Mouse (Mus musculus) liver, embryonic 15.5 days (tissue): ENCODE measurements around the gene Tcp1. TPM values are rescaled to one million over a fixed set of nuclear protein-coding genes. Genes with fewer than 3 reads are reported as not detected.
"Not testable (repeated sequence)": the region's sequence is repeated elsewhere in the genome, so short reads cannot be mapped to it uniquely, and the experiment has no call there.

Experiments used
- ATAC-seq: fragments of 200-750 bp; cut with Nextera tagmentation; 2 replicates; pipeline ENCODE4 v1.8.0; 2017; ENCODE audit warnings: moderate number of reproducible peaks, mild to moderate bottlenecking, moderate library complexity; ENCODE audit not compliant: insufficient read depth
- H3K27ac ChIP-seq: fragments of 300-500 bp; sonication (generic); replicated peaks from 2 replicates; pipeline ENCODE4 v1.5.1; 2015; ENCODE audit warnings: mild to moderate bottlenecking, inconsistent platforms
- H3K27me3 ChIP-seq: fragments of 300-500 bp; sonication (generic); 2 replicates; pipeline ENCODE4 v1.6.1; 2015; ENCODE audit warnings: mild to moderate bottlenecking, inconsistent platforms
- H3K36me3 ChIP-seq: fragments of 300-500 bp; sonication (generic); replicated peaks from 2 replicates; pipeline ENCODE4 v1.6.1; 2015; ENCODE audit warnings: moderate library complexity, mild to moderate bottlenecking, inconsistent platforms
- H3K4me1 ChIP-seq: fragments of 300-500 bp; sonication (generic); replicated peaks from 2 replicates; pipeline ENCODE4 v1.6.1; 2015; ENCODE audit warnings: inconsistent platforms
- H3K4me2 ChIP-seq: fragments of 300-500 bp; sonication (generic); 2 replicates; pipeline ENCODE4 v1.6.1; 2015; ENCODE audit warnings: moderate library complexity, mild to moderate bottlenecking, inconsistent platforms
- H3K4me3 ChIP-seq: fragments of 300-500 bp; sonication (generic); replicated peaks from 2 replicates; pipeline ENCODE4 v1.5.1; 2015; ENCODE audit warnings: mild to moderate bottlenecking, inconsistent platforms
- H3K9ac ChIP-seq: fragments of 300-500 bp; sonication (generic); 2 replicates; pipeline ENCODE4 v1.6.1; 2015; ENCODE audit warnings: moderate library complexity, mild to moderate bottlenecking, inconsistent platforms
- H3K9me3 ChIP-seq: fragments of 300-500 bp; sonication (generic); replicated peaks from 2 replicates; pipeline ENCODE4 v1.6.1; 2016; ENCODE audit warnings: inconsistent platforms
- WGBS: fragments of 180-500 bp; shearing (Covaris S2); methylation state at CpG from one replicate; pipeline ENCODE4 v1.1.7; 2015; ENCODE audit warnings: mixed read lengths; ENCODE audit not compliant: insufficient replicate concordance; 5-methylcytosine and 5-hydroxymethylcytosine counted together
- polyA plus RNA-seq: library from polyadenylated mRNA; unstranded; fragments of >200 nt; fragmentation: Nextera tagmentation; extraction: Ambion mirVana; gene quantifications from 2 replicates; pipeline ENCODE4 v1.2.1, GENCODE M21; 2015

The Tcp1 gene
- polyA plus RNA-seq, 1 experiment from 2014 or later = 211 TPM

GRCm38 (mm10) chr17:12892033-12892432 lies 23.5 kb upstream of the Tcp1 start:
- H3K9me3 ChIP-seq = no peaks in the 10 kb centered on the region
- H3K36me3 ChIP-seq = no peaks in the 10 kb centered on the region; the same call in none of the 2 replicates
- no peak overlapping the region for H3K9ac ChIP-seq
- H3K27ac ChIP-seq = no peak overlapping the region
- ATAC-seq = no peak
- 75% methylated on average over 9 of the region's 9 CpGs for WGBS
- H3K27me3 ChIP-seq = no peaks in the 10 kb centered on the region
- no peak overlapping the region for H3K4me2 ChIP-seq
- no peak overlapping the region for H3K4me3 ChIP-seq
- no peaks in the 10 kb centered on the region for H3K4me1 ChIP-seq

- no peak overlapping the region for H3K4me3 ChIP-seq
- no peak for ATAC-seq
- peaks cover 11% of the 10 kb centered on the region for H3K36me3 ChIP-seq
- no peaks in the 10 kb centered on the region for H3K9me3 ChIP-seq
- H3K4me1 ChIP-seq = no peaks in the 10 kb centered on the region
- no peak overlapping the region for H3K27ac ChIP-seq
- 88% methylated on average over 5 of the region's 5 CpGs for WGBS
- no peak overlapping the region for H3K9ac ChIP-seq
- no peak overlapping the region for H3K4me2 ChIP-seq
- H3K27me3 ChIP-seq = no peaks in the 10 kb centered on the region
These were observed 17.8 kb upstream of the Tcp1 start for GRCm38 (mm10) chr17:12897674-12898073.

GRCm38 (mm10) chr17:12898607-12899006 lies 16.9 kb upstream of the Tcp1 start:
- peaks cover 17% of the 10 kb centered on the region for H3K36me3 ChIP-seq
- not testable (repeated sequence) for ATAC-seq, H3K27ac ChIP-seq

GRCm38 (mm10) chr17:12902291-12902690 lies 13.2 kb upstream of the Tcp1 start:
- H3K9me3 ChIP-seq = no peaks in the 10 kb centered on the region
- WGBS = 89% methylated on average over 6 of the region's 6 CpGs
- no peak overlapping the region for H3K4me2 ChIP-seq
- no peak for ATAC-seq
- H3K4me3 ChIP-seq = no peak overlapping the region
- H3K36me3 ChIP-seq = peaks cover 36% of the 10 kb centered on the region
- no peak overlapping the region for H3K9ac ChIP-seq
- no peak overlapping the region for H3K27ac ChIP-seq
- H3K4me1 ChIP-seq = no peaks in the 10 kb centered on the region
- H3K27me3 ChIP-seq = no peaks in the 10 kb centered on the region

More at GRCm38 (mm10) chr17:12898607-12899006, 16.9 kb upstream of the Tcp1 start:
- H3K27me3 ChIP-seq, H3K4me2 ChIP-seq, H3K4me3 ChIP-seq, H3K4me1 ChIP-seq, H3K9ac ChIP-seq, H3K9me3 ChIP-seq: not testable (repeated sequence)
- WGBS = 56% methylated on average over 2 of the region's 2 CpGs

GRCm38 (mm10) chr17:12903372-12904333 lies 11.8 kb upstream of the Tcp1 start:
- Histone ChIP-seq H3K4me1 (no peaks in the 10 kb centered on the region), H3K36me3 (peaks cover 36% of the 10 kb centered on the region), H3K4me3 (no peak overlapping the region), H3K9ac (no peak overlapping the region), H3K9me3 (no peaks in the 10 kb centered on the region), H3K4me2 (no peak overlapping the region), H3K27me3 (no peaks in the 10 kb centered on the region), H3K27ac (no peak overlapping the region)
- 68% methylated on average over 12 of the region's 12 CpGs for WGBS
- no peak for ATAC-seq

DNA sequence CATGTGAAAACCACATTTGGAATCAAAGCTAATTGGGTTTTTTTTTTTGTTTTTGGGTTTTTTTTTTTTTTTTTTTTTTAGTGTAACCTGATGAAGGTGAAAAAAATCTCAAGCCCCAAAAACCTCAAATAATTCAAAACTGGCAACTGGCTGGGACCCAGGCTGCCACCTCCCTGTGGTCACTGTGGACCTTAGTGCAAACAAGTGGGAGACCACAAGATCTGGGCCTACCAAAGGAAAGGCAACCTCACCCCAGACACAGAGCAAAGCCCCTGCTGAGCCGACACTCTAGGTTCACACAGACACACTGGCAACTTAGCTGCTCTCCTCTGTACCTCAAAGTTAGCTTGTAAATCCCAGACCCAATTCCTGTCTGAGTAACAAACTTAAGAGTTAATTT lies 11.2 kb upstream of the Tcp1 start:
- Histone ChIP-seq H3K36me3 (peaks cover 36% of the 10 kb centered on the region), H3K9ac (no peak overlapping the region), H3K27me3 (no peaks in the 10 kb centered on the region), H3K4me1 (no peaks in the 10 kb centered on the region), H3K4me3 (no peak overlapping the region), H3K9me3 (no peaks in the 10 kb centered on the region), H3K4me2 (no peak overlapping the region), H3K27ac (no peak overlapping the region)
- ATAC-seq = no peak
- 59% methylated on average over 1 of the region's 1 CpGs for WGBS

GRCm38 (mm10) chr17:12905810-12906209 lies 9.7 kb upstream of the Tcp1 start:
- Histone ChIP-seq H3K9me3 (no peaks in the 10 kb centered on the region), H3K27me3 (no peaks in the 10 kb centered on the region), H3K36me3 (peaks cover 36% of the 10 kb centered on the region), H3K4me3 (no peak overlapping the region), H3K9ac (no peak overlapping the region), H3K4me2 (no peak overlapping the region), H3K4me1 (no peaks in the 10 kb centered on the region), H3K27ac (no peak overlapping the region)
- ATAC-seq = no peak
- WGBS = 84% methylated on average over 4 of the region's 4 CpGs

GRCm38 (mm10) chr17:12906436-12906835 lies 9.1 kb upstream of the Tcp1 start:
- H3K27ac ChIP-seq = no peak overlapping the region
- no peaks in the 10 kb centered on the region for H3K4me1 ChIP-seq
- 80% methylated on average over 9 of the region's 9 CpGs for WGBS
- no peak overlapping the region for H3K4me3 ChIP-seq
- ATAC-seq = no peak
- H3K27me3 ChIP-seq = no peaks in the 10 kb centered on the region
- H3K9ac ChIP-seq = no peak overlapping the region
- peaks cover 42% of the 10 kb centered on the region for H3K36me3 ChIP-seq
- H3K9me3 ChIP-seq = no peaks in the 10 kb centered on the region
- no peak overlapping the region for H3K4me2 ChIP-seq

DNA sequence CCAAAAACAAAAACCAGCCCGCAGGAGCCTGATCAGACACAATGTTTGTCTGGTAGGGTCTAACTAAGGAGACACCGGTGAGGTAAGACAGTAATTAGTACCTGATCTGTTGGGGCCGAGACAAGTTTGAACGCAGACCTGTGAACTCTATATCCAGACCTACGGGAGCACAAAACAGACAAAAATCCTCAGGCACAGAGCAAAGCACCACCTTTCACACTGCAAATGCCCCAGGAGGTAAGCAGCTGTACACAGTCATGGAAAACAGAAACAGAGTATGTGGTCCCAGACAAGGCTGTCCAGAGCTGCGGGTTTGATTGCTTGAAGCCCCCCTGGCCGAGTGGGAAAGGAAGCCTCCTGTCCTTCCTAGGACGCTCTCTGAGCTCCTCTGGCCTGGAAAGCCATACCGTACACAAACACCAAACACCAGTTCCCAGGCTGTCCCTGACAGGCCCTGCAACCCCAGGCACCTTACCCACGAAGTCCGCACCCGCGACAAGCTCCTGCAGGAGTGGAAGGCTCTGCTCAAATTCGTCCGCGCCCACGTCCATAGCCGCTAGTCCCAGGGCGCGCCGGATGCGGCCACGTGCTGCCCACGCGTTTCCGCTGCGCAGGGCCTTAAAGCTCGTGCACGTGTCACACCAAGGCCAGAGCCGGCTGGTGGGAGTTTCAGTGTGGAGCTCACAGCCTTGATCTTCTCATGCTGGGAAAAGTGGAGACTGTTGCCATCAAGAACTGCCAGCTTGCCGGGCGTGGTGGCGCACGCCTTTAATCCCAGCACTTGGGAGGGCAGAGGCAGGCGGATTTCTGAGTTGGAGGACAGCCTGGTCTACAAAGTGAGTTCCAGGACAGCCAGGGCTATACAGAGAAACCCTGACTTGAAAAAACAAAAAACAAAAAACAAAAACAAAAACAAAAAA lies 5.9 kb upstream of the Tcp1 start, which contains the start of gene Pnldc1:
Gene Pnldc1, minus strand, starts transcription at position 870 of the 920 bp plus-strand sequence.
- no peaks in the 10 kb centered on the region for H3K9me3 ChIP-seq
- no peak for ATAC-seq
- H3K36me3 ChIP-seq = peaks cover 54% of the 10 kb centered on the region
- H3K27ac ChIP-seq = no peak within 1 kb of the TSS
- no peak within 1 kb of the TSS for H3K4me2 ChIP-seq
- H3K4me1 ChIP-seq = peaks cover 9% of the 10 kb centered on the region
- H3K27me3 ChIP-seq = no peaks in the 10 kb centered on the region
- H3K4me3 ChIP-seq = no peak within 1 kb of the TSS
- WGBS = 82% methylated on average over 35 of the region's 35 CpGs
- H3K9ac ChIP-seq = no peak within 1 kb of the TSS

DNA sequence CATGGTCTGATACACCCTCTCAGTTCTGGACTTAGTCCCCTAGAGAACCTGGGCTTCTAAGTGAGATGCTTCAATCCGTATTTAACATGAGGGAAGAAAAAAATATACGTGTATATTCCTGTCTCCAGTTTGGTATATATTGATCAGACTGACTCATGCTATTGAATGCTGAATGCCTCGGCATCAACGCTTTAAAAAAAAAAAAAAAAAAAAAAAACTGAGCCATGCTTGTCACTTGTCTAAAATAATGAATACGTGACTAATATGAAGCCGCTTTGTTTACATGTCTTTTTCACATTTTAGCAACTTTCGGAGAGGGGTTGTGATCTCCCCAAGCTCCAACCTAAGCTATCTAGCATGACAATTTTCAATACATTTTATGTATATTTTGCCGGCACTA lies 5.1 kb upstream of the Tcp1 start:
- Histone ChIP-seq H3K27ac (no peak overlapping the region), H3K9me3 (no peaks in the 10 kb centered on the region), H3K4me1 (peaks cover 12% of the 10 kb centered on the region), H3K4me2 (no peak overlapping the region), H3K9ac (no peak overlapping the region), H3K36me3 (peaks cover 48% of the 10 kb centered on the region), H3K27me3 (no peaks in the 10 kb centered on the region), H3K4me3 (no peak overlapping the region)
- 75% methylated on average over 8 of the region's 8 CpGs for WGBS
- ATAC-seq = no peak
